Mouse (Mus musculus) testis, adult 2 months (tissue): ENCODE measurements around the gene Vipr2. TPM values are rescaled to one million over a fixed set of nuclear protein-coding genes. Genes with fewer than 3 reads are reported as not detected.

Source experiments
- H3K27ac ChIP-seq: fragments of 200-500 bp; 2 replicates; pipeline ENCODE4 v1.5.1; 2012; ENCODE audit warnings: low read depth, low read length; ENCODE audit not compliant: control insufficient read depth, insufficient read depth
- H3K27me3 ChIP-seq: fragments of 200-500 bp; 2 replicates; pipeline ENCODE4 v1.6.1; 2012; ENCODE audit warnings: mild to moderate bottlenecking, low read length, moderate library complexity; ENCODE audit not compliant: control insufficient read depth, insufficient read depth
- H3K36me3 ChIP-seq: fragments of 200-500 bp; 2 replicates; pipeline ENCODE4 v1.6.1; 2012; ENCODE audit warnings: mild to moderate bottlenecking, low read length; ENCODE audit not compliant: control insufficient read depth, insufficient read depth
- H3K4me1 ChIP-seq: fragments of 200-500 bp; 2 replicates; pipeline ENCODE4 v1.6.1; 2012; ENCODE audit warnings: low read length; ENCODE audit not compliant: control insufficient read depth, insufficient read depth
- H3K4me3 ChIP-seq: fragments of 200-500 bp; 2 replicates; pipeline ENCODE4 v1.5.1; 2012; ENCODE audit warnings: low read depth, mild to moderate bottlenecking, low read length, moderate library complexity, mixed read lengths; ENCODE audit not compliant: control insufficient read depth
- CTCF ChIP-seq: fragments of 200-500 bp; IDR thresholded peaks from 2 replicates; pipeline ENCODE4 v1.5.1; 2012; ENCODE audit warnings: low read depth, mild to moderate bottlenecking, inconsistent platforms, low read length, moderate library complexity; ENCODE audit not compliant: control insufficient read depth, insufficient read depth, insufficient replicate concordance
- POLR2A ChIP-seq: fragments of 200-500 bp; IDR thresholded peaks from 2 replicates; pipeline ENCODE4 v1.6.1; 2012; ENCODE audit warnings: low read depth, mild to moderate bottlenecking, inconsistent platforms, low read length, moderate library complexity; ENCODE audit not compliant: control insufficient read depth
- polyA plus RNA-seq: library from polyadenylated mRNA; depleted of rRNA; stranded (reverse); fragments of >200 nt; gene quantifications from 2 replicates; pipeline ENCODE4 v1.2.3, GENCODE M21; 2012

Vipr2 gene
- polyA plus RNA-seq, 1 experiment: 0.23 TPM

DNA sequence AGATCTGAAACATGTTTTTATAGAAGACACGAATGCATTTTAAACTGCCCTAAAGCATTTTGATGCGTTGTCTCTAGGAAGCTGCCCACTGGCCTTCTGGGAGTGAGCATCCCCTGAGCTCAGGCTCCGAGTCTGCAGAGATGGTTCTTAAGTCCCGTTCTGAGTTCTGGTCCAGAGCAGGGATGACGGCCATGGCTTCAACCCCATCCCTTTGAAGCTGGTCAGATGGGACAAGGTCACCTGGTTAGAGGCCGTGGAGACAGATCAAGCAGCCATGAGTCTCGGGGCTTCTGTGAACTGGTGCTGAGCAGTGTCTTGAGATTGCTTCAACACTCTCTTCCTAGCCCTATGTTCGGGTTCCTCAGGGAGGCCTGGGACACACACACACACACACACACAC lies 19.6 kb downstream of the Vipr2 start:
- TF ChIP-seq POLR2A (no peak), CTCF (no peak)

DNA sequence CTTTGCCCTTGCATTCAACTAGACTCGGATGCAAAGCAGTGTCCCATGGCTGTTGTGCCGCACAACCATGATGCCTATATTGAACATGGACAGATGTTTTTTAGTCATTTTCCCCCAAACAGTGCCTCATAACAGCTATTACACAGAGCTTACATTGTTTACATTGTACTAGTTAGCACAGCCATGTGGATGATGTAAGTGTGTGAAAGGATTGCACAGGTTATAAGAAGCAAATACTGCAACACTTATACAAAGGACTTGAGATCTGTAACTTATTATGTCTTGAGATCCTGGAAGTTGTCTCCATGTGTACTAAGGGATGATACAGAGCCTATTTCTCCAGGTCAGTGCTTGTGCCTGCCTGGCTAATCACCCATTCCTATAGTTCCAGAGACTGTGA lies 24.4 kb downstream of the Vipr2 start:
- H3K27me3 ChIP-seq: no peaks in the 10 kb centered on the region
- H3K27ac ChIP-seq: no peak overlapping the region
- H3K36me3 ChIP-seq: no peaks in the 10 kb centered on the region
- no peak for TF ChIP-seq POLR2A
- H3K4me3 ChIP-seq: no peak overlapping the region
- H3K4me1 ChIP-seq: no peaks in the 10 kb centered on the region

More for the DNA sequence above, 19.6 kb downstream of the Vipr2 start:
- no peaks in the 10 kb centered on the region for H3K27me3 ChIP-seq
- H3K4me3 ChIP-seq: no peak overlapping the region
- no peaks in the 10 kb centered on the region for H3K36me3 ChIP-seq
- no peaks in the 10 kb centered on the region for H3K4me1 ChIP-seq
- no peak overlapping the region for H3K27ac ChIP-seq

DNA sequence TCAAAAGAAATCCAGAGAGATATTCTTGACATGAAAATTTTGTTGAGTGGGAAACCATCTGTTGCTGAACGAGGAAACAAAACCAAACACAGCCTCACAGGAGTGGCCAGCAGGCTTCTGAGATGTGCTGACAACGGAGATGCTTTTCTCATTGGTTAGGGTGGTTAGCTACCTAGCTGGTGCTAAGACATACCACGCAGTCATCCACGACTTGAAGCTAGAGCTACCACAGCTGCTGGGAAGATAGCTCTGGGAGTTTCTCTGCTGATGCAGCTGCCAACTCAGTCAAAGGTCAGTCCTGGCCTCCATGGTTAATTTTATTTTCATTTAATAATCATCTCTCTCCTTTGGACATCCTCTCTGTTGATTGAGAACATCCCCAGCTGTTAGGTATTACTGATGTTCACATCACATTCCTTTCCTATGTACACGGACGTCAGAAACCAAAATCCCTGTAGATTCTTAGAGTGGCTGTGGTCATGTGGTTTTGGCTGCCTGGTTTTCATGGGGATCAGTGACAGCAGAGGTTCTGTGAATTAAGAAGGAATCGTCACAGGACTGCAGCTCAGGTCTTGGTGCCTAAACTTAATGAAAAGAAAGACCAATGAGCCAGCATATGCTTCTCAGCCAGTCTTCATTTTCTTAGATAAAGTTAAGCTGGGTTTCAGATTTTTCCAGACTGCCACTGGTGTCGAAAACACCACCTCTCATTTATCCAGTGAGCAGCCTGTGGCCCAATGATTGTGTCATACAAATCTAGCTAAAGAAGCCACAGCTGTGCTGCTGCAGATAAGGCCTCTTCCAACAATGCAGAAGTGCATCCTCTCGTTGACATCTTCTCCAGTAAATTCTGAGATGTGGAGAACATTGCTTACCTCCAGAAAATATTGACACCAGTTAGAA lies 32.2 kb downstream of the Vipr2 start:
- TF ChIP-seq CTCF: no peak
- no peak for TF ChIP-seq POLR2A
- H3K36me3 ChIP-seq: no peaks in the 10 kb centered on the region
- H3K27me3 ChIP-seq: no peaks in the 10 kb centered on the region
- no peaks in the 10 kb centered on the region for H3K4me1 ChIP-seq
- no peak overlapping the region for H3K27ac ChIP-seq
- H3K4me3 ChIP-seq: no peak overlapping the region

DNA sequence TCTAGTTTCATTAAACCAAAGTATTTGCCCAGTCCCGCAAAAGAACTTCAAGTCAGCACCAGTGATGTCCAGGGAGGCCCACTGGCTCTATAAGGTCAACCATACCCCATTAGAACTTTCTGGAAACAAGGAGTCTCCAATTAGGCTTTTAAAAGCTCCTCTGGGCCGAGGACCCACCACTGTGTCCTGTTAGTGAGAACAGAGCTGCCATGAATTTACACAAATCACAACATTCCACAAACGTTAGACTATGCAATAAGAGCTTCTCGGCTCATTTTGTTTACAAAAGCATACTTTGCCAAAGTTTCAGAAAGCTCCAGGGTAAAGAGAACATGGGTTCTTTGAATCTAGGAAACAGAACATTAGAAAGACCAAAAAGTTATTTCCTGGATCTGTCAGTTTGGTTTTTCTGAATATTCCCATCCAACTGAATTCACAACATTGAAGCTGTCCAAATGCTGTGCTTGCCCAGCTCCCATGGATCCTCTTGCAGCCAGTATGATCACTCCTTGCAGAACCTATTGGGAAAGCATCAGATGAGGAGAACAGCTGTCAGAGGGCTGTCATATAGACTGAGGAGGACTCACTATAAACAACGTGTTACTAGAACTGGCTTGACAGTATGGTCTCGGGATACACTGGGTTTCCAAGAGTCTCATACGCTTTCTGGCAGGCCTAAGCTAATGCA lies 33.6 kb downstream of the Vipr2 start:
- H3K27ac ChIP-seq: no peak overlapping the region
- no peak overlapping the region for H3K4me3 ChIP-seq

DNA sequence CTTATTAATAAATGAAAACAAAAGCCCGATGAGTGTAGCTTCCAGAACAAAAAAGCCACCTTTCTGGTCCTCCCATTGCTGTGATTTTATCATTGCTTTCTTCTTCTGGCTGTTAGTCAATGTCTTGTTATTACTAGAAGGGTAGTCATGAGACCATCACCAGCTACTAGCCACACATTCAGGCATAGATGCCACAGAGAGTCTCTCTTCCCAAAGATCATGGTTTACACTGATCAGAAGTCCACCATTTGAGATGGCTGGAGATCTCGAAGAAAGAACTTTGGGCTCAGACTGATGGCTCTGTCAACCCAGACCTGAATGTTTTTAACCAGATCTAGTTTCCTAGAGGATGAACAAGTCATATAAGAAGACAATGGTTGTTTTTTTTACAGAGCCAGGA lies 38.3 kb downstream of the Vipr2 start:
- TF ChIP-seq POLR2A (no peak), CTCF (no peak)
- Histone ChIP-seq H3K4me1 (no peaks in the 10 kb centered on the region), H3K27ac (no peak overlapping the region), H3K4me3 (no peak overlapping the region), H3K36me3 (no peaks in the 10 kb centered on the region), H3K27me3 (no peaks in the 10 kb centered on the region)

More for the DNA sequence above, 33.6 kb downstream of the Vipr2 start:
- no peaks in the 10 kb centered on the region for H3K27me3 ChIP-seq
- no peaks in the 10 kb centered on the region for H3K36me3 ChIP-seq
- no peaks in the 10 kb centered on the region for H3K4me1 ChIP-seq
- no peak for TF ChIP-seq POLR2A
- no peak for TF ChIP-seq CTCF

DNA sequence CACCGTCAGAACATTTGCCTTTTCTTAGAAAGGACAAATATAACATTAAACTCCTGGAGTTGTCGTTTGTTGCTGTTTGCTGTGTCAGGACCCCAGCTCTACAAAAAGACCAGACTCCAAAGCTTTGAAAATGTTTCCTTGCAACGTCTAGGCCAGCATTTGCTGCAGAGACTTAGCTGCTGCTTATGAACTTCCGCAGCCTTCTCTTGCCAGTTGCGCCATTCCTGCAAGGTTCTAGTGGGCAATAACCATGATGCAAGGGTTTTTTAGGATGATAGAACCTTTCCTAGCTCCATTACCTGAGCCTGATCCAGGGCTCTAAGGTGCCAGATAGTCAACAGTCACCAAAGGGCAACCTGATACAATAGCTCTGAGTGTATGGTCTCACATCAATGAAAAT lies 38.9 kb downstream of the Vipr2 start:
- no peak overlapping the region for H3K4me3 ChIP-seq
- no peak for TF ChIP-seq CTCF
- TF ChIP-seq POLR2A: no peak
- H3K27me3 ChIP-seq: no peaks in the 10 kb centered on the region

DNA sequence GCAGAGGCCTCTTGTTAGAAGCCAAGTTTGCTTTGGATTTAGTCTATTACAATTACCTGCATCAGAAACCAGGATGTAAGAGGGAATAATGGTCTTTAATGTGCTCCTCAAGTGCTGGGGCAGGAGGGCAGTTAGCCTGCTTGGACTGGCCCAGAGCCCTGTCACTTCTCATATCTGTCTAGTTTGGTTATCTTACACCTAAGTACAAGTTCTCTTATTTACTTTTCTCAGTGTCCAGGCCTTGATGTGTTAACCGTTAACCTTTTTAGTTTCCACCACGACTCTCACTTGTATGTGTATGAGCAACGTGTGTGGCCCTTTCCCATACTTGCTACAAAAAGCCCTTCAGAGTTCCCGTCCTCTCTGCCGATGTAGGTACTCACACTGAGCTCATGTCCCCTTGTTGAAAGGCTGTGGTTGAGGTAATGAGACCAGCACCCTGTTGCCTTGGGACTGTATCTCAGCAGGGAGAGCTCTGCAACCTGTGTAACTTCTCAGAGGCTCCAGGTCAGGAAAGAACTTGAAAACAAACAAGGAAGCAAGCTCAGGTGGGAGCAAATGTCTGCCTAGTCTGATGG lies 39.9 kb downstream of the Vipr2 start:
- no peak for TF ChIP-seq CTCF
- Histone ChIP-seq H3K4me1 (no peaks in the 10 kb centered on the region), H3K4me3 (no peak overlapping the region), H3K36me3 (no peaks in the 10 kb centered on the region), H3K27me3 (no peaks in the 10 kb centered on the region), H3K27ac (no peak overlapping the region)

More for the DNA sequence above, 38.9 kb downstream of the Vipr2 start:
- Histone ChIP-seq H3K27ac (no peak overlapping the region), H3K4me1 (no peaks in the 10 kb centered on the region), H3K36me3 (no peaks in the 10 kb centered on the region)
